Mouse (Mus musculus) spleen, adult 2 months (tissue): Measurements from ENCODE around the gene Nell1.

Source experiments
- CTCF ChIP-seq: fragments of 200-500 bp; IDR thresholded peaks from 2 replicates; pipeline ENCODE4 v1.5.1; 2011; ENCODE audit warnings: mild to moderate bottlenecking, inconsistent platforms; ENCODE audit not compliant: insufficient read depth, insufficient read length, insufficient replicate concordance; ENCODE audit errors: extremely low read depth
- POLR2A ChIP-seq: fragments of 200-500 bp; IDR thresholded peaks from 2 replicates; pipeline ENCODE4 v1.6.1; 2011; ENCODE audit warnings: low read depth, low read length, inconsistent platforms

- TF ChIP-seq CTCF, result no peak
- TF ChIP-seq POLR2A, result no peak
Measured at GRCm38 (mm10) chr7:50107261-50107660, 132.6 kb downstream of the Nell1 start.
